Mouse (Mus musculus): ENCODE results near the gene Vmn1r32.

- TF ChIP-seq POLR2A (IDR thresholded peaks at IDR 0.05; ENCODE audit: extremely low read depth, insufficient read depth, low read length): no peak
- TF ChIP-seq CTCF (IDR thresholded peaks at IDR 0.05; ENCODE audit: low read depth, low read length): no peak
These were observed 25.4 kb downstream of the Vmn1r32 start for GRCm38 (mm10) chr6:66534366-66534941.

Data from liver, adult 2 months (tissue).